Mouse (Mus musculus): ENCODE data around the gene Elovl3. TPM values are rescaled to one million over a fixed set of nuclear protein-coding genes. Genes with fewer than 3 reads are reported as not detected.
A peak's percentile ranks its signal among the peaks of the same experiment; 100 is the strongest.

Gene Elovl3
- polyA plus RNA-seq (2012; rRNA removed), result not detected in 2 replicates

GRCm38 (mm10) chr19:46131694-46132525 is at the start of gene Elovl3:
Elovl3 (plus strand) TSS chr19:46131897.
- no peak for TF ChIP-seq POLR2A (IDR thresholded peaks at IDR 0.05; ENCODE audit: borderline replicate concordance, insufficient read depth, low read length)
- TF ChIP-seq CTCF (IDR thresholded peaks at IDR 0.05; ENCODE audit: borderline replicate concordance, insufficient read depth, low read depth, low read length), result no peak
- no peak within 1 kb of the TSS for H3K27ac ChIP-seq (ENCODE audit: insufficient read depth, low read length)
- no peak for DNase-seq
- no peak within 1 kb of the TSS for H3K4me3 ChIP-seq (replicated peaks; ENCODE audit: insufficient read depth, low read depth, low read length)
- H3K4me1 ChIP-seq (ENCODE audit: control insufficient read depth, insufficient read depth, low read length), result peaks cover 4% of the 10 kb centered on the region; the same call in 1 of the 2 replicates
- 4% methylated on average over 31 of the region's 31 CpGs for WGBS
- peaks cover 1% of the 10 kb centered on the region; the same call in 1 of the 2 replicates for H3K27me3 ChIP-seq (ENCODE audit: control insufficient read depth, insufficient read depth, low read length)

DNA sequence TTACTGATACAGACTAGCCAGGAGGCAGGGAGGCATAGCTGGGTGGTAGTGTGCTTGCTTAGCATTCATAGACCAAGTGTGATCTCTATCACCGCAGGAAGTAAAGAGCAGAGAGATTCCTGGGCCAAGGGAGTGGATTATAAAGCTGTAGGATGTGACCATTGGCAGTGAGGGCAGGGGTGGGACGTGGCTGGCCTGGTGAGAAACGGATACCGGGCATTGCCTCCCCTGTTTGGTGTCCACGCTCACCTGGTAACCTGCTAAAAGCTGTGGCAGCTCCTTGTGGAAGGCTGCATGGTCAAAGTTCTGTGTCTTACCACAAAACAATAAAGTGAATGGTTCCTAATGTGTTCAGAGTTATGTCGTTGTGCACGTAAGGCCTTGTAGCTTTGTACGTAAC is 46.5 kb upstream of the Elovl3 start:
- 93% methylated on average over 8 of the region's 8 CpGs for WGBS
- DNase-seq, result no peak
- Histone ChIP-seq H3K4me1 (ENCODE audit: control insufficient read depth, insufficient read depth, low read length) (peaks cover 5% of the 10 kb centered on the region; the same call in 1 of the 2 replicates), H3K27me3 (ENCODE audit: control insufficient read depth, insufficient read depth, low read length) (no peaks in the 10 kb centered on the region), H3K27ac (ENCODE audit: insufficient read depth, low read length) (no peak overlapping the region), H3K4me3 (replicated peaks; ENCODE audit: insufficient read depth, low read depth, low read length) (no peak overlapping the region)
- TF ChIP-seq CTCF (IDR thresholded peaks at IDR 0.05; ENCODE audit: borderline replicate concordance, insufficient read depth, low read depth, low read length) (no peak), POLR2A (IDR thresholded peaks at IDR 0.05; ENCODE audit: borderline replicate concordance, insufficient read depth, low read length) (no peak)

- H3K4me3 ChIP-seq (replicated peaks; ENCODE audit: insufficient read depth, low read depth, low read length), result no peak overlapping the region
- 48% methylated on average over 3 of the region's 3 CpGs for WGBS
- H3K27me3 ChIP-seq (ENCODE audit: control insufficient read depth, insufficient read depth, low read length), result no peaks in the 10 kb centered on the region
- DNase-seq, result peak; percentile 24 to 52
- no peak overlapping the region for H3K27ac ChIP-seq (ENCODE audit: insufficient read depth, low read length)
- H3K4me1 ChIP-seq (ENCODE audit: control insufficient read depth, insufficient read depth, low read length), result peaks cover 5% of the 10 kb centered on the region; the same call in 1 of the 2 replicates
- TF ChIP-seq CTCF (IDR thresholded peaks at IDR 0.05; ENCODE audit: borderline replicate concordance, insufficient read depth, low read depth, low read length), result peak; percentile 51; the same call in 1 of the 2 replicates
- no peak for TF ChIP-seq POLR2A (IDR thresholded peaks at IDR 0.05; ENCODE audit: borderline replicate concordance, insufficient read depth, low read length)
Observed at GRCm38 (mm10) chr19:46086337-46086736, 45.4 kb upstream of the Elovl3 start.

GRCm38 (mm10) chr19:46087871-46088270 is 43.8 kb upstream of the Elovl3 start:
- Histone ChIP-seq H3K4me3 (replicated peaks; ENCODE audit: insufficient read depth, low read depth, low read length) (no peak overlapping the region), H3K4me1 (ENCODE audit: control insufficient read depth, insufficient read depth, low read length) (peaks cover 5% of the 10 kb centered on the region; the same call in 1 of the 2 replicates), H3K27ac (ENCODE audit: insufficient read depth, low read length) (no peak overlapping the region), H3K27me3 (ENCODE audit: control insufficient read depth, insufficient read depth, low read length) (no peaks in the 10 kb centered on the region)
- WGBS, result 27% methylated on average over 7 of the region's 7 CpGs
- peak; percentile 34 to 42 for DNase-seq
- no peak for TF ChIP-seq POLR2A (IDR thresholded peaks at IDR 0.05; ENCODE audit: borderline replicate concordance, insufficient read depth, low read length)
- no peak for TF ChIP-seq CTCF (IDR thresholded peaks at IDR 0.05; ENCODE audit: borderline replicate concordance, insufficient read depth, low read depth, low read length)

DNA sequence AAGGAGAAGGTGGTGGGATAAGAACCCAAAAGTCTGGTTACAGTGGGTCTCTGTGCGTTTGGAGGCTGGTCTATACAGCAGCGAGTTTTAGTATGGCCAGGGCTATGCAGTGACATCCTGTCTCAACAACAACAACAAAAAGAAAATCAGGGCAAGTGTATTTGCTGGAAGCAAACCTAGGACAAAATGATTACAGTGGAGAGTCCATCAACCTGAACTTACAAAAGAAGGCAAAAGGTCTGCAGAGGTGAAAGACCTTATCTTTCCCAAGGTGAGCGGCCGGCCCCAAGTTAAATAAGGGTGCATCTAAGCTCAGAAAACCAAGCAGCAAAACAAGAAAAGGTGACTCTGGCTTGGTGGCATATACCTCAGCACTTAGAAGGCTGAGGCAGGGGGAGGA is 40.1 kb upstream of the Elovl3 start:
- H3K27ac ChIP-seq (ENCODE audit: insufficient read depth, low read length), result no peak overlapping the region
- DNase-seq, result no peak
- H3K4me3 ChIP-seq (replicated peaks; ENCODE audit: insufficient read depth, low read depth, low read length), result no peak overlapping the region
- H3K27me3 ChIP-seq (ENCODE audit: control insufficient read depth, insufficient read depth, low read length), result no peaks in the 10 kb centered on the region
- 93% methylated on average over 4 of the region's 4 CpGs for WGBS
- peaks cover 5% of the 10 kb centered on the region; the same call in 1 of the 2 replicates for H3K4me1 ChIP-seq (ENCODE audit: control insufficient read depth, insufficient read depth, low read length)
- no peak for TF ChIP-seq POLR2A (IDR thresholded peaks at IDR 0.05; ENCODE audit: borderline replicate concordance, insufficient read depth, low read length)
- TF ChIP-seq CTCF (IDR thresholded peaks at IDR 0.05; ENCODE audit: borderline replicate concordance, insufficient read depth, low read depth, low read length), result no peak

DNA sequence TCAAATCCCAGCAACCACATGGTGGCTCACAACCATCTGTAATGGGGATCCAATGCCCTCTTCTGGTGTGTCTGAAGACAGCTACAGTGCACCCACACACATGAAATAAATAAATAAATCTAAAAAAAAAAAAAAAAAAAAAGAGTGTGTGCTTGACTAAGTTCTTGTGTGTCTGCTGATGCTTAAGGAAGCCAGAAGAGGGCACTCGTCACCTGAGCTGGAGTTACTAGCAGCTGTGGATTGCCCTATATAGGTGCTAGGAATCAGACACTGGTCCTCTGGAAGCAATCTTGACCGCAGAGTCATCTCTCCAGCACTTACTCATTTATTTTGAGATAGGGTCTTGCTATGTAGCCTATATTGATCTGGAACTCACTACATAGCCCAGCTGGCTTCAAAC is 37.6 kb upstream of the Elovl3 start:
- Histone ChIP-seq H3K4me1 (ENCODE audit: control insufficient read depth, insufficient read depth, low read length) (no peaks in the 10 kb centered on the region), H3K27ac (ENCODE audit: insufficient read depth, low read length) (no peak overlapping the region), H3K27me3 (ENCODE audit: control insufficient read depth, insufficient read depth, low read length) (no peaks in the 10 kb centered on the region), H3K4me3 (replicated peaks; ENCODE audit: insufficient read depth, low read depth, low read length) (no peak overlapping the region)
- TF ChIP-seq CTCF (IDR thresholded peaks at IDR 0.05; ENCODE audit: borderline replicate concordance, insufficient read depth, low read depth, low read length) (no peak), POLR2A (IDR thresholded peaks at IDR 0.05; ENCODE audit: borderline replicate concordance, insufficient read depth, low read length) (no peak)
- DNase-seq, result no peak
- WGBS, result 97% methylated on average over 2 of the region's 2 CpGs

DNA sequence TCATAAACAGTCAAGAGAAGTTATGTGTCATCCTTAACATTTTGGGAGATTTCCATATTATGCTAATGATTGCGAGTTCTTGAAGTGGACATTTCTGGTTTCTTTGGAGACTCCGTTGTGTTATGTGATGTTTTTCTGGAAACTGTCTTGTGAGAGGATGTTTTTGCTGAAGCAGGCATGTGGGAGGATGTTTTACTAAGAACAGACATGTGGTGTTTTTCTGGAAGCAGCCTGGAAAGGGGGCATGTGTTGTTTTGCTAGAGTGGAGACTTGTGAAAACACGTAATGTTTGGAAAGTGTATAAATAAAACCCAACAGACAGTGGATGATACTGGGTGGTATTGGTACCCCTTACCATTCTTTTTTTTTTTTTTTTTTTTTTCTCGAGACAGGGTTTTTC is 36.4 kb upstream of the Elovl3 start:
- no peak for DNase-seq
- Histone ChIP-seq H3K27ac (ENCODE audit: insufficient read depth, low read length) (no peak overlapping the region), H3K4me3 (replicated peaks; ENCODE audit: insufficient read depth, low read depth, low read length) (no peak overlapping the region), H3K27me3 (ENCODE audit: control insufficient read depth, insufficient read depth, low read length) (no peaks in the 10 kb centered on the region), H3K4me1 (ENCODE audit: control insufficient read depth, insufficient read depth, low read length) (no peaks in the 10 kb centered on the region)
- no peak for TF ChIP-seq CTCF (IDR thresholded peaks at IDR 0.05; ENCODE audit: borderline replicate concordance, insufficient read depth, low read depth, low read length)
- TF ChIP-seq POLR2A (IDR thresholded peaks at IDR 0.05; ENCODE audit: borderline replicate concordance, insufficient read depth, low read length), result no peak
- 92% methylated on average over 4 of the region's 4 CpGs for WGBS

- Histone ChIP-seq H3K27me3 (ENCODE audit: control insufficient read depth, insufficient read depth, low read length) (no peaks in the 10 kb centered on the region), H3K4me3 (replicated peaks; ENCODE audit: insufficient read depth, low read depth, low read length) (no peak overlapping the region), H3K27ac (ENCODE audit: insufficient read depth, low read length) (no peak overlapping the region), H3K4me1 (ENCODE audit: control insufficient read depth, insufficient read depth, low read length) (no peaks in the 10 kb centered on the region)
- TF ChIP-seq CTCF (IDR thresholded peaks at IDR 0.05; ENCODE audit: borderline replicate concordance, insufficient read depth, low read depth, low read length) (no peak), POLR2A (IDR thresholded peaks at IDR 0.05; ENCODE audit: borderline replicate concordance, insufficient read depth, low read length) (no peak)
- 82% methylated on average over 5 of the region's 5 CpGs for WGBS
- no peak for DNase-seq
Observed at GRCm38 (mm10) chr19:46096396-46096795, 35.3 kb upstream of the Elovl3 start.
